Mouse (Mus musculus) ovary, postnatal 10 days (tissue): ENCODE measurements at regions not wholly inside any gene's neighbourhood (a gene's known extent, or its start where the extent isn't known, plus 50 kb on each side); places are given as distances from the start of the nearest gene placed in this dataset.

Experiments used
- DNase-seq: peaks from one replicate; pipeline ENCODE4 v3.0.0; 2022; ENCODE audit warnings: low spot score

GRCm38 (mm10) chr16:5377001-5377400 lies 121.2 kb upstream of the Eef2kmt start:
- no peak for DNase-seq

- no peak for DNase-seq
Measured at GRCm38 (mm10) chr16:5374818-5375605, 119.2 kb upstream of the Eef2kmt start.

GRCm38 (mm10) chr16:5371175-5371893 lies 115.6 kb upstream of the Eef2kmt start:
- DNase-seq, result no peak

DNA sequence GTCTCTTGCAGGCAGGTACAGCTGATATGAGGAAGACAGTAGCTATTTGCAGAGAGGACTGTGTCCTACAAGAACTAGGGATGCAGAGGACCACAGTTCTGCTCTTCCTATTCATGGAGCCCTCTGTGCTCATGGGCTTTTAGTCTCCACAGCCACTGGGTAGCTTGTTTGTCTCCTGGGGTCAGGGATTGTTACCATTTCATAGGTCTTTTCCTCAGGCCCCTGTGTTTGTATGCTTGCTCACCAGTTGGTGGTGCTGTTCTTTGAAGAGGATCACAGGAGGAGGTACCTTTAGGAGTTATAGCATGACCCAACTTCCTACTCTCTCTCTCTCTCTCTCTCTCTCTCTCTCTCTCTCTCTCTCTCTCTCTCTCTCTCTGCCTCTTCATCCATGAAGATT lies 114.7 kb upstream of the Eef2kmt start:
- no peak for DNase-seq

GRCm38 (mm10) chr16:5368897-5369558 lies 113.2 kb upstream of the Eef2kmt start:
- DNase-seq, result no peak

DNA sequence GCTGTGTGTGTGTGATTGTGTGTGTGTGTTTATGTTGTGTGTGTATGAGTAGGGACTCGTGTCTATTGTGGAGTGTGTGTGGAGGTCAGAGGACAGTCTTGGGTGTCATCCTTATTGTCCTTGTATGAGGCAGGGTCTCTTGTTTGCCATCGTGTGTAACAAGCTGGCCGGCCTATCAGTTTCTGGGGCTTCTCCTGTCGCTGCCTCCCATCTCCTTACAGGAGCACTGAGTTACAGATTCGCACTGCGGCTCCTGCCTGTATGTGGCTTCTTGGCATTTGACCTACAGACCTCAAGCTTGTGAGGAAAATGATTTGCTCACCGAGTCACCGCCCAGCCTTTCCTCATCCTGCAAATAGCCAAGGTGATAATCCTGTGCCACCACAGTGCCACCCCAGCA lies 112.6 kb upstream of the Eef2kmt start:
- no peak for DNase-seq

DNA sequence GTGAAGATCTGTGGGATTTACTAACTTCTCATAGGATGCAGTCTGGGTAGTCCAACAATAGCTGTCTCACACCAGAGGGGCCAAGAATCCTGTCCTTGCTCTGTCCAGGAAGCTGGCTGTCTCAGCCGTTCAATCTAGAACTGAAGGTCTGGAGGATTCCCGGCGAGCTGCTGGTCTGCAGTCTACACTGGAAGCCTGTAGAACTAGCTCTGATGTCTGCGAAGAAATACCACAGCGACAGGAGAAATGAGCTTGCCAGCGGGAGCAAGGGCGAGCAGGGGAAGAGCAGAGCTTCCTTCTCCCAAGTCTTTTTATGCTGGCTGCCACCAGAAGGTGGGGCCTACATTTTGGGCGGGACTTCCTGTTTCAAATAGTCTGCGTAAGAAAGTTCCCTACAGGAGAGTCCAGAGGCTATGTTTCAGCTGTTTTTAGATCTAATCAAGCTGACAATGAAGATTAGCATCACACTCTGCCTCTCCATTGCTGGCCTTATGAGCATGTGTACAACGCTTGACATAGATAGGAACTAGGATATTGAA lies 111.9 kb upstream of the Eef2kmt start:
- DNase-seq, result no peak

GRCm38 (mm10) chr16:5366021-5366420 lies 110.2 kb upstream of the Eef2kmt start:
- DNase-seq, result no peak

DNA sequence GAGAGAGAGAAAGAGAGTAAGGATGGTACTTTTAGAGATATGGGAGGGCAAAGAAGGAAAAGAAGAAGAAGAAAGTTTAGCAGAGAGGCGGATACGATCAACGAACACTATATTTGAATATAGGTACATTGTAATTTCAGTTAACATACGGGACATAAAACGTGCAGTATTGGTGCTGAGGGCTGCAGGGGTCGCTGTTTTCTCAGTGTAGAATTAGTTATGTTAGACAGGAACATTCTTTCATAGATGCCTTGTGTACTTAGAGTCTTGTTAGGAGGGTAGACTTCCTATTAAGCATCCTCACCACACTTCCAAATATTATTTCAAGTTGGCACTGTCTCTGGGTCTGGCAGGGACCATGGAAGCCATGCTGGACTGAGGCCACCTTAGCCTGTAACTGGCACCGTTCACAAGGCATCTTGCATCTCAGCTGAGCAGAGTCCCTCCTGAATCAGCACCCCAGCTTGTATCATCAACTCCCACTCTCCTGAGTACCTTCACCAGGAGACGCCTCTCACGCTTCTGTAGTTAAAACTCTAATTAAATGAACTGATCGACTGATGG lies 107.3 kb upstream of the Eef2kmt start:
- no peak for DNase-seq

DNA sequence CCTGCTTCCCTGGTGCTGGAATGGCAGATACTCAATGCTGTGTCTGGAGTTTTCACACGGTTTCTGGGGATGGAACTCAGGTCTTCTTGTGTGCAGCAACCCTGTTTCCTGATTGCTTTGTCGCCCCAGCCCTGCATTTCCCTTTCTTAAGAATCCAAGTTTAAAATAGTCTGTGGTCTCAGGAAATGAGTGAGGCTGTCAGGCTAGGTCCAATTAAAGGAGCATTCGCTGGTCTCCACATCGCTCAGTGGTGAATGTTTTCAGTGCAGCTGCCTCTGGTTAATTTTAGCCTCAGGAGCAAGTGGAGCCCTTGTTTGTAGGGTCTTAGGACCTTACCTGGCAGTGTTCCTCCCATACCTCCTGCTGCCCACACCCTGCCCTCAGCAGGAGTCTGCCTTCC lies 103.4 kb upstream of the Eef2kmt start:
- DNase-seq, result no peak

GRCm38 (mm10) chr16:5353881-5354280 lies 98.1 kb upstream of the Eef2kmt start:
- no peak for DNase-seq

GRCm38 (mm10) chr16:5351890-5352571 lies 96.2 kb upstream of the Eef2kmt start:
- DNase-seq, result no peak

DNA sequence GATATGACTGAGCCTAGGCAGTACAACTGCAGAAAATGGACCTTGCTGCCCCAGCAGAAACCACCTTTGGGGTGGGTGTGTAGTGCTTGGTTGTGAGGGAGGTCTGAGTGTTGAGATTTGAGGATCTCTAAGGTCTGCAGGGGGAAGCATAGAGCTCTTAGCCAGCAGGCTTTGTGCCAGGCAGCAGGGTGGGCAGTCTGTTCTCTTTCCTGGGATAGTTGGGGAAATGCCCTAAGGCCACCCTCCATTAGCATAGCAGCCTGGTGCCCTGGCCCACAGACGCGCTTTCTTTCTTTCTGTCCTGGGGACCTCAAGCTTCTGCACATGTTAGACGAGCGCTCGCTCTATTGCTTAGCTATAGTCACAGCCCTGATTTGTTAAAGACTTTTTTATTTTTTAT lies 91.4 kb upstream of the Eef2kmt start:
- DNase-seq, result no peak

DNA sequence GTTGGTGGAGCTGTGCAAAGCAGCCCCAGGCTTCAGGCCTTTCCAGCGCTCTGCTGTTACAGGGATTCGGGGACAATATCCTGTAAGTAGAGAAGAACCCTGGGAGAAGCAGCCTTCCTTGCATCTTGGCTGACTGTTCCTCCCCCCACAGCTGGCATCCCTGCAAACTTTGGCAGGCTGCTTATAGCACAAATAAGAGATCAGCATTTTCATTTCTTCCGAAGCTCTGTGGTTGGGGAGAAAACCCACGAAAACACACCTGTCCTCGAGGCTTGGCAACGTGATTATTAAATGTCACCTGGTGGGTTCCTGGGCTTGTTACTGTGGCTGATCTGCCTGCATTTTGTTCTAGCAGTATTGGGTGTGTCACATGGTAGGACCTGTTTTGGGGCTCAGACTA lies 86.5 kb upstream of the Eef2kmt start:
- DNase-seq, result no peak

DNA sequence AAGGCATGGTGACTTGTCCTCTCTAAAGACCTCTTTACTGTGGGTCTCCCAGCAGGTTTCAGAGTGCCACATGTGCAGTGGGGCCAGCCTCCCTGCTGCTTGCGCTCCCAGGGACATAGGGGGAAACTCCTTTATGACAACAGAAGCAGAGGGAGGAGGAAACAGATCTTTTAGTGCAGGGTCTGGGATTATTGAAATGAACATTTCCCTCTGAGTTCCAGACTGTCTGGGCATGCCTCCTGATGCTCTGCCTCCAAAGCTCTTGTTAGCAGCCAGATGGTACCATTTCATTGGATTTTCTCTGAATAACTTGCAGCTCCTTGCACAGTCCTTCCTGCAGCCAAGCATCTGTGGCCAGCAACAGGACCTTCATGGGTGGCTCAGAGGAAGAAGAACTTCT lies 60.5 kb upstream of the Eef2kmt start:
- no peak for DNase-seq

- DNase-seq, result no peak
Measured at GRCm38 (mm10) chr16:5313261-5313660, 57.5 kb upstream of the Eef2kmt start.

DNA sequence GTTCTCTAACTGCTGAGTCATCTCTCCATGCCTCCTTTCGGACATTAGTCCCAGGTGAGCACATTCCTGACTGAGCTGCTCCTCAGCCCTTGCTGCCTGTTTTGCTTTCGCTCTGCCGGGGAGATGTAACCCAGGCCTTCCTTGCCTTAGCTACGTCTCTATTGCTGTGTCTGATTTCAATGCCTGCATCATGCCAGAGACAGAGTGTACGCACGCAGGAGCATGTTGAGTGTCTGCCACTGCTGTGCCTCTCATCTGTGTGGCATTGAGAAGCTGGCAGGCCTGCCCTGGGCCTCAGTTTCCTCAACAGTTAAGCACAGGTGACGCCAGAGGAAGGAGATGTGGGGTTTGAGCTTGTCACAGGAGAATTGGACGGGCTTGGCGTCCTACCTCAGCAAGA lies 55.7 kb upstream of the Eef2kmt start:
- no peak for DNase-seq

GRCm38 (mm10) chr16:5310736-5311135 lies 55.0 kb upstream of the Eef2kmt start:
- DNase-seq, result no peak

DNA sequence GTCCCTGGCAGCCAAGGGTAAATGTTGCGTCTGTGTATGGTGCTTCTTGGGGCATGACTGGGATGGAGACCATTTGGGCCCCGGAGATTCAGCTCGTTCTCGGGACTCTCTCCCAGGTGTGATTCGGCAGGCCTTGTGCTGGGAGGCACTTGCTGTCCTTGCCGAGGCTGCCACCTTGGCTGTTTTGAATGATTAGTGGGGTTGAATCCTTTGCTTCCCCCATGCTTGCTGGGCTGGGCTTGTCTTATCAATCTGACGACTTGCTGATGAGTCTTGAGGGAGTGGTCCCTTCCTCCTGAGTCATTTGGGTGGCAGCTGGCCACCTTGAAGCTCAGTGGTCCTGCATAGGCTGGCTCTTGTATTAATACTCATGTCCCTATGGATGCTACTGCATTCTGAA lies 52.0 kb upstream of the Eef2kmt start:
- DNase-seq, result no peak

GRCm38 (mm10) chr16:5307249-5307605 lies 51.4 kb upstream of the Eef2kmt start:
- no peak for DNase-seq

DNA sequence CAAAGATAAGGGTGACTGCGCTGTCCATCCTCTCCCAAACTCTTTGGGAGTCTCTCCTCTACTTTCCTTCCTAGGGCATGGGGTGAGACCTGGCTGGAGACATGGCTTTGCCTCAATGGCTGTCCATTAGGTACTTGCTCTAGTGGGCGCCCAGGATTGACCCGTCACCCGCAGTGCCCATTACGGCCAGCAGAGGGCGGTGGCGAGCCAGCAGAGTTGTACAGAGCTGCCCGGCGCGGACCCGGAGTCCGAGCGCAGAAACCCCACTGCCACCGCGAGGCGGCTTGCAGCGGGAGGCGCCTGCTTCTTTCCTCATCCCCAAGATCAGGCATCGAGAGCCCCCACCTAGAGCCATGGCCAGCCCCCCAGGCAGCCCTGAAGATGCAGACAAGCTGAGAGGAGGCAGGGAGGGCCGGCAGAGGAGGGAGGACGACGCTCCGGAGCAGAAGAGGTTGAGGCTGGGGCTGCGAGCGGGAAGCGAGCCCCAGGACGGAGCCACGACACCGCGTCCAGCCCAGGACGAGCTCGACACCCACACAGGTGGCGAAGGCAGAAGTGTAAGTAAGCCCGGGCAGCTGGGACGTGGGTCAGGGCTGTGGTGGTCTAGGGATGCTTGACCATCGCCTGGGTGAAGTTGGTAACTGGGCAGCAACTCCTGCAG lies 50.9 kb upstream of the Eef2kmt start:
- peak; percentile 98 for DNase-seq
